Mouse (Mus musculus): ENCODE results near the gene 1700003E16Rik. TPM values are rescaled to one million over a fixed set of nuclear protein-coding genes. Genes with fewer than 3 reads are reported as not detected.

1700003E16Rik gene
- polyA plus RNA-seq, 1 experiment from 2014 or later, result 1.9 TPM

DNA sequence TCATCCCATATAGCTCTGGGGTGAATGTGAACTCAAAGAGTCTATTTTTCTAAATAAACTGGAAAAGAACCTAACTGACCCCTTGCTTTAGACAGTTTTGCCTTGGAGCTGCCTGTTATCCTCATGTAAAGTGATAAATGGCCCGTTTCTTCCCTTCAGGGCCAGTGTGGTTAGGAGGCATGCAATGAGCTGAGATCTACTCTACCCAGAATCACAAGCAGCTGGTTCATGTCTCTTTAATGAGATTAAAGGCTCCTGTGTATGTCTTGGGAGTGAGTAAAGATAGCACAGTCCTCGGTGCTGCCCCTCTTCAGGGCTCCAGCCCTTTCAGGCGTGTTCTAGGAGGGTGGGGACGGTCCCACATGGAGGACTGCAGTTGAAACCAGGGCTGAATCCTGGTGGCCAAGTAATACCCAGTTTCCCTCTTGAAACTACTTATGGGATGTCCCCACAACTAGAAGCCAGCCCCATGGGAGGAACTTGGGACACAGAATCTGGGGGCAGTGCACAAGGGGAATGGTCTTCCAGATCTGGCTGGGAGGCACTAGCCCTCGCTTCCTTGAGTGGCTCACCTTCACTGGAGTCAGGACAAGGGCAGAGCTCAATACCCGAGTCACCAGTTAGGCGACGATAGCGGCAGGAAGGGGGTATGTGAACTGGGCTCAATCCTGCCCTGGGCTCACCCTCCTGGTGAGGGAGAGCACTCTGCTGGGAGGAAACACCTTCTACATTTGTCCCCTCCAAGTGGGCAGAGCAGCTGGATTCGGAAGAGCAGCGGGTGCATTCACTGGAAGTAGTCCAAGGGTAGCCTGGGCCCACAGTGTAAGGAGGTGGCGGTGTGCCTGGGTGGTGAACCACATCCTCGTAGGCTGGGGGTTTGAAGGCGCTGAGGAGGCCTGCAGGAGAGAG lies 37.1 kb upstream of the 1700003E16Rik start:
- H3K4me3 ChIP-seq, result peak overlapping the region; percentile 77
- H3K9me3 ChIP-seq, result no peaks in the 10 kb centered on the region
- peak overlapping the region; percentile 98 for H3K27ac ChIP-seq
- no peak for DNase-seq (ENCODE audit: extremely low spot score, low spot score)
- WGBS, result 88% methylated on average over 14 of the region's 14 CpGs
- peaks cover 46% of the 10 kb centered on the region for H3K36me3 ChIP-seq (replicated peaks)
- peaks cover 83% of the 10 kb centered on the region for H3K4me1 ChIP-seq
- H3K27me3 ChIP-seq (ENCODE audit: poor library complexity, severe bottlenecking), result no peaks in the 10 kb centered on the region

GRCm38 (mm10) chr6:83119734-83120051 lies 36.5 kb upstream of the 1700003E16Rik start:
- no peak for DNase-seq (ENCODE audit: extremely low spot score, low spot score)
- Histone ChIP-seq H3K27me3 (ENCODE audit: poor library complexity, severe bottlenecking) (no peaks in the 10 kb centered on the region), H3K27ac (peak overlapping the region; percentile 98), H3K9me3 (no peaks in the 10 kb centered on the region), H3K4me1 (peaks cover 83% of the 10 kb centered on the region), H3K4me3 (peak overlapping the region; percentile 77), H3K36me3 (replicated peaks) (peaks cover 46% of the 10 kb centered on the region)
- 84% methylated on average over 7 of the region's 7 CpGs for WGBS

DNA sequence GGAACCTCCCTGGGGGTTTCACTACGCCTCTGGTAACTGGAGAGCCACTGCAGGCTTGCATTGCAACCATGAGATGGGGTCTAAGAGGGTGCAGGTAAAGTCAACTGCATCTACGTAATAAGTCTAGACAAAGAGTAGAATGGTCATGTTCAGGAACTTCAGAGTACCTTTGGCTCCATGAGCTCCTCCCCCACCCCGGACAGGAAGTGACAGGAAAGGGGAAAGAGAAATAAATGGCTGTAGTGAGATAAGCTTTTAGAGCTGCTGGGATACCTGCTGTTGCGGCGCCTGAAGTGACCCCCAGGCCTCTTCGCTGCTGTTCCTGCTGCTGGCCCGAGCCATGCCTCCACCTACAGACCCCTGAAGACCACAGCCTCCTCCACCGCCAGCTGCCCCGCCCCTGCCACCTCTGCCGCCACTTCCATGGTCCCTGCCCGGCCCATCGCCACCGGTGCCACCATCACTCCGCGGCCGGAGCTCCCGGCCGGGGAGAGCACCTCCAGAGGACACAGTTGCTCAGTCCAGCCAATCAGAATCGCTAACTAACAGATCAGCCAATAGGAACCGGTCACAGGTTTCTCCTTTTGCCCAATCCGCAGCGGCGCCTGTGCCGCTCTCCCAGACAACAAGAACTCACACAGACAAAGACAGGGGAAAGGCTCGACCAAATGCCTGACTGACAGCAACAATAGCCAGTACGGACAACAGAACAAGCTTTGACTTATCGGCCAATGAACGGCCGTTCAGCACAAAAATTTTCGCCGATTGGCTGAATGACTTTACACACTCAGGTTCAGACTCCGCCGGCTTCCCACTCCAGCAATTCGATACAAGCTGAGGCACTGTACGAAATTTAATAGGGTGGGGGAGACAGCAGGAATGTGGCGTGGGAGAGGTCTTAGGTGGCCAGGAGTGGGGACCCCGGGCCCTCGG lies 35.0 kb upstream of the 1700003E16Rik start, which contains the start of gene Wbp1:
TSS of gene Wbp1 (minus strand) at position 630 of the 933 bp plus-strand sequence.
- H3K4me3 ChIP-seq, result peak within 1 kb of the TSS; percentile 77
- WGBS, result under 1% methylated on average over 38 of the region's 38 CpGs
- H3K27ac ChIP-seq, result peak within 1 kb of the TSS; percentile 98
- no peaks in the 10 kb centered on the region for H3K9me3 ChIP-seq
- peaks cover 82% of the 10 kb centered on the region for H3K4me1 ChIP-seq
- no peaks in the 10 kb centered on the region for H3K27me3 ChIP-seq (ENCODE audit: poor library complexity, severe bottlenecking)
- peaks cover 46% of the 10 kb centered on the region for H3K36me3 ChIP-seq (replicated peaks)
- peak; percentile 98 for DNase-seq (ENCODE audit: extremely low spot score, low spot score)

- Histone ChIP-seq H3K27me3 (ENCODE audit: poor library complexity, severe bottlenecking) (no peaks in the 10 kb centered on the region), H3K4me1 (peaks cover 73% of the 10 kb centered on the region), H3K9me3 (no peaks in the 10 kb centered on the region), H3K4me3 (peak overlapping the region; percentile 77), H3K36me3 (replicated peaks) (peaks cover 40% of the 10 kb centered on the region), H3K27ac (peak overlapping the region; percentile 98)
- WGBS, result 2% methylated on average over 51 of the region's 52 CpGs
- DNase-seq (ENCODE audit: extremely low spot score, low spot score), result no peak
Observed at GRCm38 (mm10) chr6:83121863-83122710, 34.1 kb upstream of the 1700003E16Rik start.

DNA sequence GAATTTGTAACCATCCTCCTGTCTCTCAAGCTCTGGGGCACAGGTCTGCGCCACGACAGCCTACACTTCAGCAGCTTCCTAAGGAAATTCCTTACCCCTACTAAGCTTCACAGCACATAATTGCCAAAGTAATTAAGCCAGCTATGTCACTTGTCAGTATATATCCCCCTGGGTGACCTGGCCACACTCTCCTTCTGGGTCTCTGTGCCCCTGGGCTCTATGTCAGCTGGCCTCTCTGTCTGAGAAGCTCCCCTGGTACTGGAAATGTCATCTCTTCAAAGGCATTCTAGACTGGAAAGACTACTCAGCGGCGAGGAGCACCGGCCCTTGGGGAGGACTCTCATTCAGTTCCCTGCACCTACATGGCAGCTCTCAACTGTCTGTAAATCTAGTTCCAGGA lies 33.2 kb upstream of the 1700003E16Rik start:
- Histone ChIP-seq H3K27ac (peak overlapping the region; percentile 98), H3K4me3 (peak overlapping the region; percentile 77), H3K9me3 (no peaks in the 10 kb centered on the region), H3K27me3 (ENCODE audit: poor library complexity, severe bottlenecking) (no peaks in the 10 kb centered on the region), H3K4me1 (peaks cover 64% of the 10 kb centered on the region), H3K36me3 (replicated peaks) (peaks cover 31% of the 10 kb centered on the region)
- WGBS, result 88% methylated on average over 5 of the region's 5 CpGs
- DNase-seq (ENCODE audit: extremely low spot score, low spot score), result no peak

DNA sequence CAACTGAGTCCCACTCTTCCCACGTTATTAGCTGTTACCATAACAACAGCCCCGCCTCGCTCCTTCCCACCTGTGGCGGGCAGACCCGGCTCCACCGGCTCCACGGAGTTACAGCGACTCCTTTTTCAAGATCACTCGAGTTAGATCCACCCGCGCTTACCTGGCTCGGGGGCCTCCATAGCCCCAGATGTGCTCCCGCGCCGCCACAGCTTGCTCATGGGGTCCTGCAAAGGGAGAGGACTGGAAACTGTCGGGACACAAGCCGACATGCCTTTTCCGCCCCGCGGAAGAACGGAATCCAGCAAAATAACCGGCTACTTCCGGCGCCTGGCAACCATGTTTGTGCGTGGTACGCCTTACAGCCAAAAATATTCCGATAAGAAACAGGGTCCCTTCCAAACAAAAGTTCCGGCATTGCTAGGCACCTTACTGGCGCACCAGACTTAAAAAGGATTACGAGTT lies 31.3 kb upstream of the 1700003E16Rik start:
- no peaks in the 10 kb centered on the region for H3K27me3 ChIP-seq (ENCODE audit: poor library complexity, severe bottlenecking)
- H3K9me3 ChIP-seq, result no peaks in the 10 kb centered on the region
- peaks cover 49% of the 10 kb centered on the region for H3K4me1 ChIP-seq
- H3K4me3 ChIP-seq, result peak overlapping the region; percentile 67
- WGBS, result under 1% methylated on average over 30 of the region's 30 CpGs
- H3K36me3 ChIP-seq (replicated peaks), result peaks cover 12% of the 10 kb centered on the region
- H3K27ac ChIP-seq, result peak overlapping the region; percentile 91
- DNase-seq (ENCODE audit: extremely low spot score, low spot score), result peak; percentile 92

DNA sequence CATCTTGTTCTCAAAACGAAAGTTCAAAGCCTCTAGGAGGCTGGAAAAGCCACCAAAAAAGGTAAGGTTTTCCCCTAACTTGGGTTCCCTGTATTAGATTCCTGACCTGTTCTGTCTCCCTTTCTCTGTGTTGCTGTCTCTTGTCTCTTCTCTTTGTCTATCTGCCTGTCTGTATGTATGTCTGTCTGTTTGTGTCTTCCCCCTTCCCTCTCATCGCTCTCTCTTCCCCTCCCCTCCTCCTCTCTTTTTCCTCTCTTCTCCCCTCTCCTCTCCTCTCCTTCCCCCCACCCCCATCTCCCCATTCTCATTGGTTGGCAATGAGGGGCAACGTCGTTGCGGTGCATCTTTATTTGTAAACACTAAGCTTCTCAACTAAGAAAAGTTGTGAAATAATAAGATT lies 30.9 kb upstream of the 1700003E16Rik start, which contains the start of gene Ino80b:
TSS of gene Ino80b (minus strand) at position 101 of the 400 bp plus-strand sequence.
- peaks cover 9% of the 10 kb centered on the region; the same call in 1 of the 2 replicates for H3K36me3 ChIP-seq (replicated peaks)
- no peak for DNase-seq (ENCODE audit: extremely low spot score, low spot score)
- H3K4me3 ChIP-seq, result peak within 1 kb of the TSS; percentile 67
- no peaks in the 10 kb centered on the region for H3K9me3 ChIP-seq
- H3K27me3 ChIP-seq (ENCODE audit: poor library complexity, severe bottlenecking), result no peaks in the 10 kb centered on the region
- WGBS, result 23% methylated on average over 5 of the region's 5 CpGs
- H3K4me1 ChIP-seq, result peaks cover 45% of the 10 kb centered on the region
- H3K27ac ChIP-seq, result peak within 1 kb of the TSS; percentile 91

GRCm38 (mm10) chr6:83127419-83127818 lies 28.8 kb upstream of the 1700003E16Rik start:
- Histone ChIP-seq H3K36me3 (replicated peaks) (peaks cover 9% of the 10 kb centered on the region; the same call in 1 of the 2 replicates), H3K27ac (no peak overlapping the region), H3K27me3 (ENCODE audit: poor library complexity, severe bottlenecking) (no peaks in the 10 kb centered on the region), H3K4me1 (peaks cover 32% of the 10 kb centered on the region), H3K9me3 (no peaks in the 10 kb centered on the region), H3K4me3 (no peak overlapping the region)
- DNase-seq (ENCODE audit: extremely low spot score, low spot score), result no peak
- WGBS, result 91% methylated on average over 5 of the region's 5 CpGs

GRCm38 (mm10) chr6:83131469-83132034 lies 24.7 kb upstream of the 1700003E16Rik start:
- Histone ChIP-seq H3K36me3 (replicated peaks) (no peaks in the 10 kb centered on the region), H3K27me3 (ENCODE audit: poor library complexity, severe bottlenecking) (peaks cover 29% of the 10 kb centered on the region), H3K4me3 (no peak overlapping the region), H3K27ac (no peak overlapping the region), H3K4me1 (peaks cover 27% of the 10 kb centered on the region), H3K9me3 (no peaks in the 10 kb centered on the region)
- 87% methylated on average over 6 of the region's 6 CpGs for WGBS
- DNase-seq (ENCODE audit: extremely low spot score, low spot score), result no peak

- WGBS, result 90% methylated on average over 9 of the region's 9 CpGs
- DNase-seq (ENCODE audit: extremely low spot score, low spot score), result no peak
Observed at GRCm38 (mm10) chr6:83132176-83132919, 23.9 kb upstream of the 1700003E16Rik start.

DNA sequence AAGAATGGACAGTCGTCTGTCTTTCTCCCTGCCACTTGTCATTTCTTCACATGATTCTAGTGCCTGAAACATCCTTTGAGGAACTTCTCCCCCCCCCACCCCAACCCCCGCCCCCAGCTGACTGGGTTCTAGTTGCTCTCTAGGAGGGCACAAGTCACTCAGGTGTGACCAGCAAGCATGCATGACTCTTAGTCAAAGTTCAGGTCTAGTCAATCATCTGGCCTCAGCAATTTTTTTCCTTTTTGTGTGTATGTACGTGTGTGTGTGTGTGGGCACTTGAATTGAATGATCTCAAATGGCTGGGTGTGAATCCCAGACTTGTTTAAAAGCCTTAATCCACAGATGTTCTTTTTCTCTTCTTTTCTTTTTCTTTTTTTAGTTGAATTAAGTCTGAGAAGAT lies 22.0 kb upstream of the 1700003E16Rik start:
- Histone ChIP-seq H3K4me1 (peaks cover 53% of the 10 kb centered on the region), H3K4me3 (no peak overlapping the region), H3K36me3 (replicated peaks) (no peaks in the 10 kb centered on the region), H3K9me3 (no peaks in the 10 kb centered on the region), H3K27ac (no peak overlapping the region), H3K27me3 (ENCODE audit: poor library complexity, severe bottlenecking) (peaks cover 30% of the 10 kb centered on the region)
- 70% methylated on average over 3 of the region's 3 CpGs for WGBS
- no peak for DNase-seq (ENCODE audit: extremely low spot score, low spot score)

More at GRCm38 (mm10) chr6:83132176-83132919, 23.9 kb upstream of the 1700003E16Rik start:
- Histone ChIP-seq H3K36me3 (replicated peaks) (no peaks in the 10 kb centered on the region), H3K9me3 (no peaks in the 10 kb centered on the region), H3K4me3 (no peak overlapping the region), H3K27ac (no peak overlapping the region), H3K27me3 (ENCODE audit: poor library complexity, severe bottlenecking) (peaks cover 30% of the 10 kb centered on the region), H3K4me1 (peaks cover 35% of the 10 kb centered on the region)
